Mouse (Mus musculus) MEL (cell line): ENCODE measurements at regions not wholly inside any gene's neighbourhood (a gene's known extent, or its start where the extent isn't known, plus 50 kb on each side); places are given as distances from the start of the nearest gene placed in this dataset.

Source experiments
- DNase-seq: peaks from one replicate; pipeline ENCODE4 v3.0.0; 2011; ENCODE audit warnings: low read depth, low spot score
- H3K27ac ChIP-seq: 2 replicates; pipeline ENCODE4 v1.5.1; 2012; ENCODE audit warnings: low read depth, mild to moderate bottlenecking, control low read depth, low read length, moderate library complexity; ENCODE audit not compliant: control insufficient read depth
- H3K27me3 ChIP-seq, 2 experiments: fragments of 150-350 bp in 1 of 2; sonication (generic) in 1 of 2; 2 replicates each; pipeline ENCODE4 v1.6.1; 2012; ENCODE audit warnings: low read length in 2 of 2, mild to moderate bottlenecking in 2 of 2, improper control_type of control experiment in 1 of 2, moderate library complexity in 1 of 2; ENCODE audit not compliant: insufficient read depth in 2 of 2, control insufficient read depth in 1 of 2
- H3K36me3 ChIP-seq, 2 experiments: 2 replicates each; pipeline ENCODE4 v1.6.1; 2012 to 2014; ENCODE audit warnings: low read length in 2 of 2, improper control_type of control experiment in 1 of 2, inconsistent platforms in 1 of 2, mild to moderate bottlenecking in 1 of 2; ENCODE audit not compliant: insufficient read depth in 2 of 2, control insufficient read depth in 1 of 2
- H3K4me1 ChIP-seq, 2 experiments: fragments of 150-350 bp in 1 of 2; sonication (generic) in 1 of 2; 2 replicates each; pipeline ENCODE4 v1.6.1; 2012; ENCODE audit warnings: low read length in 2 of 2, improper control_type of control experiment in 1 of 2, mild to moderate bottlenecking in 1 of 2; ENCODE audit not compliant: insufficient read depth in 2 of 2, control insufficient read depth in 1 of 2
- H3K4me3 ChIP-seq, 2 experiments: fragments of 150-350 bp in 1 of 2; sonication (generic) in 1 of 2; 2 replicates each; pipeline ENCODE4 v1.5.1; 2012; ENCODE audit warnings: low read depth in 2 of 2, low read length in 2 of 2, mild to moderate bottlenecking in 2 of 2, moderate library complexity in 2 of 2, control low read depth in 1 of 2, improper control_type of control experiment in 1 of 2; ENCODE audit not compliant: control insufficient read depth in 1 of 2, insufficient read depth in 1 of 2
- H3K79me2 ChIP-seq: 2 replicates; pipeline ENCODE4 v1.6.1; 2012; ENCODE audit warnings: mild to moderate bottlenecking, low read length, moderate library complexity; ENCODE audit not compliant: control insufficient read depth, poor library complexity, insufficient read depth
- H3K9ac ChIP-seq: 2 replicates; pipeline ENCODE4 v1.6.1; 2012; ENCODE audit warnings: low read depth, mild to moderate bottlenecking, control low read depth, low read length, moderate library complexity; ENCODE audit not compliant: control insufficient read depth, poor library complexity, severe bottlenecking
- H3K9me3 ChIP-seq: fragments of 150-350 bp; sonication (generic); replicated peaks from 2 replicates; pipeline ENCODE4 v1.6.1; 2012; ENCODE audit warnings: mild to moderate bottlenecking, low read length, improper control_type of control experiment, moderate library complexity; ENCODE audit not compliant: insufficient read depth
- CTCF ChIP-seq, 3 experiments: IDR thresholded peaks in 2 of 3; conservative IDR thresholded peaks in 1 of 3; 2 replicates each; pipeline ENCODE4 v1.5.1; 2011 to 2012; ENCODE audit warnings: low read length in 3 of 3, low read depth in 2 of 3, mild to moderate bottlenecking in 2 of 3, improper control_type of control experiment in 1 of 3, inconsistent platforms in 1 of 3, mixed read lengths in 1 of 3, moderate library complexity in 1 of 3; ENCODE audit not compliant: control insufficient read depth in 1 of 3, insufficient read depth in 1 of 3, poor library complexity in 1 of 3, severe bottlenecking in 1 of 3
- ELF1 ChIP-seq: IDR thresholded peaks from 2 replicates; pipeline ENCODE4 v1.6.1; 2014; ENCODE audit warnings: low read depth, mild to moderate bottlenecking, inconsistent platforms, low read length, improper control_type of control experiment, moderate library complexity
- EP300 ChIP-seq, 2 experiments: IDR thresholded peaks; 2 replicates each; pipeline ENCODE4 v1.6.1; 2011; ENCODE audit warnings: improper control_type of control experiment in 2 of 2, low read length in 2 of 2, low read depth in 1 of 2, mild to moderate bottlenecking in 1 of 2
- GABPA ChIP-seq: IDR thresholded peaks from 2 replicates; pipeline ENCODE4 v1.6.1; 2012; ENCODE audit warnings: low read depth, mild to moderate bottlenecking, inconsistent platforms, low read length, improper control_type of control experiment, moderate library complexity
- GATA1 ChIP-seq: IDR thresholded peaks from 2 replicates; pipeline ENCODE4 v1.6.1; 2011; ENCODE audit warnings: low read depth, low read length, improper control_type of control experiment
- HCFC1 ChIP-seq: IDR thresholded peaks from 2 replicates; pipeline ENCODE4 v1.6.1; 2012; ENCODE audit warnings: low read depth, mild to moderate bottlenecking, inconsistent platforms, low read length, improper control_type of control experiment, moderate library complexity
- JUND ChIP-seq: IDR thresholded peaks from 2 replicates; pipeline ENCODE4 v1.6.1; 2011; ENCODE audit warnings: low read depth, mild to moderate bottlenecking, improper control_type of control experiment, low read length
- KAT2A ChIP-seq: conservative IDR thresholded peaks from 2 replicates; pipeline ENCODE4 v1.6.1; 2012; ENCODE audit warnings: low read depth, low read length, improper control_type of control experiment, inconsistent platforms
- MAX ChIP-seq: IDR thresholded peaks from 2 replicates; pipeline ENCODE4 v1.6.1; 2011; ENCODE audit warnings: low read length, improper control_type of control experiment
- MAZ ChIP-seq: IDR thresholded peaks from 2 replicates; pipeline ENCODE4 v1.6.1; 2012; ENCODE audit warnings: low read depth, mild to moderate bottlenecking, inconsistent platforms, low read length, improper control_type of control experiment
- MYB ChIP-seq: IDR thresholded peaks from 2 replicates; pipeline ENCODE4 v1.6.1; 2011; ENCODE audit warnings: mild to moderate bottlenecking, low read depth, low read length, improper control_type of control experiment
- MYC ChIP-seq: IDR thresholded peaks from 2 replicates; pipeline ENCODE4 v1.6.1; 2011; ENCODE audit warnings: low read depth, mild to moderate bottlenecking, low read length, improper control_type of control experiment, moderate library complexity
- NRF1 ChIP-seq: IDR thresholded peaks from 2 replicates; pipeline ENCODE4 v1.6.1; 2014; ENCODE audit warnings: low read depth, mild to moderate bottlenecking, inconsistent platforms, low read length, improper control_type of control experiment, moderate library complexity; ENCODE audit not compliant: poor library complexity, insufficient read depth, severe bottlenecking
- POLR2AphosphoS5 ChIP-seq: IDR thresholded peaks from 2 replicates; pipeline ENCODE4 v1.6.1; 2012; ENCODE audit warnings: low read depth, borderline replicate concordance, mild to moderate bottlenecking, inconsistent platforms, low read length, moderate library complexity, mixed read lengths
- SIN3A ChIP-seq: IDR thresholded peaks from 2 replicates; pipeline ENCODE4 v1.6.1; 2012; ENCODE audit warnings: low read length, improper control_type of control experiment, inconsistent platforms
- TAL1 ChIP-seq: IDR thresholded peaks from 2 replicates; pipeline ENCODE4 v1.6.1; 2012; ENCODE audit warnings: mild to moderate bottlenecking, inconsistent platforms, low read length, moderate library complexity, mixed read lengths
- TBP ChIP-seq: IDR thresholded peaks from 2 replicates; pipeline ENCODE4 v1.8.0; 2011; ENCODE audit warnings: low read depth, low read length, improper control_type of control experiment
- TCF12 ChIP-seq: IDR thresholded peaks from 2 replicates; pipeline ENCODE4 v1.6.1; 2014; ENCODE audit warnings: low read depth, mild to moderate bottlenecking, inconsistent platforms, low read length, improper control_type of control experiment, moderate library complexity
- USF1 ChIP-seq: IDR thresholded peaks from 2 replicates; pipeline ENCODE4 v1.6.1; 2014; ENCODE audit warnings: low read depth, mild to moderate bottlenecking, inconsistent platforms, low read length, improper control_type of control experiment, moderate library complexity
- ZKSCAN1 ChIP-seq: IDR thresholded peaks from 2 replicates; pipeline ENCODE4 v1.6.1; 2012; ENCODE audit warnings: low read depth, mild to moderate bottlenecking, inconsistent platforms, low read length, improper control_type of control experiment, moderate library complexity

GRCm38 (mm10) chr13:70057920-70058319 is 255.7 kb downstream of the Med10 start (continued):
- TF ChIP-seq CTCF (IDR thresholded peaks at IDR 0.05 in 2 of 3, conservative IDR thresholded peaks at IDR 0.05 in 1 of 3; ENCODE audit: control insufficient read depth in 1 of 3, insufficient read depth in 1 of 3, low read depth in 2 of 3, low read length in 3 of 3, poor library complexity in 1 of 3, severe bottlenecking in 1 of 3): no peak

GRCm38 (mm10) chr13:70061363-70061945 is 259.3 kb downstream of the Med10 start:
- Histone ChIP-seq H3K79me2 (no peaks in the 10 kb centered on the region), H3K4me1 (no peaks in the 10 kb centered on the region), H3K9ac (no peak overlapping the region), H3K27me3 (no peaks in the 10 kb centered on the region), H3K36me3 (no peaks in the 10 kb centered on the region), H3K4me3 (no peak overlapping the region), H3K9me3 (no peaks in the 10 kb centered on the region), H3K27ac (no peak overlapping the region)
- DNase-seq: no peak
- no peak for TF ChIP-seq ZKSCAN1
- TF ChIP-seq USF1: no peak
- no peak for TF ChIP-seq GATA1
- no peak for TF ChIP-seq MYC
- no peak for TF ChIP-seq SIN3A
- no peak for TF ChIP-seq KAT2A
- TF ChIP-seq HCFC1: no peak
- TF ChIP-seq TCF12: no peak
- no peak for TF ChIP-seq NRF1
- no peak for TF ChIP-seq TBP
- no peak for TF ChIP-seq POLR2AphosphoS5
- TF ChIP-seq MYB: no peak
- TF ChIP-seq JUND: no peak
- no peak for TF ChIP-seq CTCF (IDR thresholded peaks at IDR 0.05 in 2 of 3, conservative IDR thresholded peaks at IDR 0.05 in 1 of 3; ENCODE audit: control insufficient read depth in 1 of 3, insufficient read depth in 1 of 3, low read depth in 2 of 3, low read length in 3 of 3, poor library complexity in 1 of 3, severe bottlenecking in 1 of 3)
- TF ChIP-seq GABPA: no peak
- no peak for TF ChIP-seq TAL1

- H3K9ac ChIP-seq: no peak overlapping the region
- DNase-seq: no peak
- no peaks in the 10 kb centered on the region for H3K27me3 ChIP-seq
- no peaks in the 10 kb centered on the region for H3K4me1 ChIP-seq
- no peak overlapping the region for H3K27ac ChIP-seq
- no peaks in the 10 kb centered on the region for H3K36me3 ChIP-seq
- no peaks in the 10 kb centered on the region for H3K9me3 ChIP-seq
- no peaks in the 10 kb centered on the region for H3K79me2 ChIP-seq
- H3K4me3 ChIP-seq: no peak overlapping the region
- no peak for TF ChIP-seq ELF1
- no peak for TF ChIP-seq MAX
- no peak for TF ChIP-seq EP300 (IDR thresholded peaks at IDR 0.05; ENCODE audit: low read depth in 1 of 2, low read length in 2 of 2)
- no peak for TF ChIP-seq CTCF (IDR thresholded peaks at IDR 0.05 in 2 of 3, conservative IDR thresholded peaks at IDR 0.05 in 1 of 3; ENCODE audit: control insufficient read depth in 1 of 3, insufficient read depth in 1 of 3, low read depth in 2 of 3, low read length in 3 of 3, poor library complexity in 1 of 3, severe bottlenecking in 1 of 3)
- no peak for TF ChIP-seq MAZ
Measured at GRCm38 (mm10) chr13:70073655-70074054, 271.5 kb downstream of the Med10 start.
